Mouse (Mus musculus) small intestine, adult 2 months (tissue): Measurements from ENCODE around the gene Trim6.

Experiments used
- CTCF ChIP-seq: fragments of 200-500 bp; IDR thresholded peaks from 2 replicates; pipeline ENCODE4 v1.5.1; 2012; ENCODE audit warnings: low read depth, mild to moderate bottlenecking, control low read depth, inconsistent platforms, low read length, moderate library complexity, mixed read lengths; ENCODE audit not compliant: insufficient replicate concordance, insufficient read length; ENCODE audit errors: extremely low read depth
- POLR2A ChIP-seq: fragments of 200-500 bp; IDR thresholded peaks from 2 replicates; pipeline ENCODE4 v1.6.1; 2012; ENCODE audit warnings: low read depth, mild to moderate bottlenecking, control low read depth, inconsistent platforms, low read length, moderate library complexity

DNA sequence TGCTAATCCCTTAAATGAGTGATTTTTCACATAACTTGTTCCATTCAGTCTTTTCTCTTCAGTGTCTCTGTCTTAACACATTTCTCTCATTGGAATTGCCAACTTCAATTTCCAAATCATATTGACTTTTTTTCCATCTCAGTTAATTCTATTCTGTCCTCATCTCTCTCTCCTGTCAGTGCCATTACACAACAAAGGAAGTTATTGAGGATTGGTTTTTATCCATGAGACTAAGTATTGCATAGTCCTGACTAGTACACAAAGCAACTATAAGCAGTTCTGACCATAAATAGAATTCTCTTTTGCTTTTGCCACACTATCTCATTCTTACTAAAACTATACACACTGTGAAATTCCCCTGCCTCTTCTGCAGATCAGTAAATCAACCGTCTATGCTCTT is 39.5 kb upstream of the Trim6 start:
- TF ChIP-seq CTCF = no peak
- TF ChIP-seq POLR2A = no peak
